Mouse (Mus musculus) brown adipose tissue, adult 24 weeks (tissue): Measurements from ENCODE around the gene Krt23. TPM values are rescaled to one million over a fixed set of nuclear protein-coding genes. Genes with fewer than 3 reads are reported as not detected.

ENCODE experiments used
- polyA plus RNA-seq: library from polyadenylated mRNA; stranded (reverse); fragments of >200 nt; gene quantifications from 2 replicates; pipeline ENCODE4 v1.2.4, GENCODE M21; 2012; ENCODE audit not compliant: missing spikeins, insufficient read depth, insufficient read length

The Krt23 gene
- polyA plus RNA-seq, 1 experiment = not detected

Other genes starting within 250 kb of the Krt23 start
- 1.2 and 1.8 TPM in 2 replicates for gene Krt222, start 249.1 kb downstream of the Krt23 start, polyA plus RNA-seq
- not detected in 2 replicates for gene Krt24, start 207.9 kb downstream of the Krt23 start, polyA plus RNA-seq
- gene Krt25, start 170.2 kb downstream of the Krt23 start, polyA plus RNA-seq = not detected in 2 replicates
- gene Krt26, start 155.2 kb downstream of the Krt23 start, polyA plus RNA-seq = not detected in 2 replicates
- not detected in 2 replicates for gene Krt27, start 142.0 kb downstream of the Krt23 start, polyA plus RNA-seq
- not detected in 2 replicates for gene Krt28, start 118.2 kb downstream of the Krt23 start, polyA plus RNA-seq
- 19.3 and 23.2 TPM in 2 replicates for gene Krt10, start 103.8 kb downstream of the Krt23 start, polyA plus RNA-seq
- not detected in 2 replicates for gene Krt12, start 70.9 kb downstream of the Krt23 start, polyA plus RNA-seq
- not detected in 2 replicates for gene Krt20, start 55.0 kb downstream of the Krt23 start, polyA plus RNA-seq
- gene Krt39, start 28.2 kb upstream of the Krt23 start, polyA plus RNA-seq = not detected in 2 replicates
- gene Krt40, start 50.0 kb upstream of the Krt23 start, polyA plus RNA-seq = not detected in 2 replicates
- gene Krtap3-3, start 57.7 kb upstream of the Krt23 start, polyA plus RNA-seq = not detected in 2 replicates
- gene Krtap3-2, start 63.7 kb upstream of the Krt23 start, polyA plus RNA-seq = not detected in 2 replicates
- gene Gm11939, start 66.3 kb upstream of the Krt23 start, polyA plus RNA-seq = not detected in 2 replicates
- not detected in 2 replicates for gene Krtap3-1, start 73.5 kb upstream of the Krt23 start, polyA plus RNA-seq
- gene Krtap1-5, start 87.9 kb upstream of the Krt23 start, polyA plus RNA-seq = not detected in 2 replicates
- not detected in 2 replicates for gene Krtap1-4, start 90.5 kb upstream of the Krt23 start, polyA plus RNA-seq
- gene Krtap1-3, start 98.2 kb upstream of the Krt23 start, polyA plus RNA-seq = not detected in 2 replicates
- not detected in 2 replicates for gene Krtap9-3, start 105.0 kb upstream of the Krt23 start, polyA plus RNA-seq
- not detected in 2 replicates for gene Gm11938, start 110.2 kb upstream of the Krt23 start, polyA plus RNA-seq
- not detected in 2 replicates for gene Gm11937, start 117.1 kb upstream of the Krt23 start, polyA plus RNA-seq
- gene Krtap2-4, start 121.7 kb upstream of the Krt23 start, polyA plus RNA-seq = not detected in 2 replicates
- gene Gm11562, start 127.3 kb upstream of the Krt23 start, polyA plus RNA-seq = not detected in 2 replicates
- not detected in 2 replicates for gene Krtap4-1, start 135.1 kb upstream of the Krt23 start, polyA plus RNA-seq
- gene Krtap4-2, start 141.9 kb upstream of the Krt23 start, polyA plus RNA-seq = not detected in 2 replicates
- gene Krtap4-7, start 151.0 kb upstream of the Krt23 start, polyA plus RNA-seq = not detected in 2 replicates
- gene Gm11555, start 157.1 kb upstream of the Krt23 start, polyA plus RNA-seq = not detected in 2 replicates
- gene Gm11563, start 165.8 kb upstream of the Krt23 start, polyA plus RNA-seq = not detected in 2 replicates
- not detected in 2 replicates for gene Krtap4-6, start 172.8 kb upstream of the Krt23 start, polyA plus RNA-seq
- not detected in 2 replicates for gene Gm14190, start 197.6 kb upstream of the Krt23 start, polyA plus RNA-seq
- not detected in 2 replicates for gene Gm14180, start 241.2 kb upstream of the Krt23 start, polyA plus RNA-seq